Mouse (Mus musculus) limb, embryonic 11.5 days (tissue): ENCODE data around the gene AI854703. TPM values are rescaled to one million over a fixed set of nuclear protein-coding genes. Genes with fewer than 3 reads are reported as not detected.

Experiments used
- ATAC-seq: fragments of 200-750 bp; cut with Nextera tagmentation; 2 replicates; pipeline ENCODE4 v1.8.0; 2017; ENCODE audit warnings: low read depth; ENCODE audit not compliant: insufficient number of reproducible peaks, low FRiP score, low TSS enrichment
- DNase-seq: peaks from one replicate; pipeline ENCODE4 v3.0.0-alpha.2; 2015; ENCODE audit warnings: low spot score
- H3K27ac ChIP-seq: fragments of 300-500 bp; sonication (generic); replicated peaks from 2 replicates; pipeline ENCODE4 v1.5.1; 2014; ENCODE audit warnings: low read depth, mild to moderate bottlenecking, low read length
- H3K27me3 ChIP-seq: fragments of 300-500 bp; sonication (generic); 2 replicates; pipeline ENCODE4 v1.6.1; 2014; ENCODE audit warnings: mild to moderate bottlenecking, low read length, mixed read lengths; ENCODE audit not compliant: control insufficient read depth, insufficient read depth
- H3K36me3 ChIP-seq: fragments of 300-500 bp; sonication (generic); 2 replicates; pipeline ENCODE4 v1.6.1; 2014; ENCODE audit warnings: mild to moderate bottlenecking, low read length, moderate library complexity, mixed read lengths; ENCODE audit not compliant: control insufficient read depth, insufficient read depth
- H3K4me1 ChIP-seq: fragments of 300-500 bp; sonication (generic); 2 replicates; pipeline ENCODE4 v1.6.1; 2014; ENCODE audit warnings: low read length, mixed read lengths; ENCODE audit not compliant: control insufficient read depth, insufficient read depth
- H3K4me2 ChIP-seq: fragments of 300-500 bp; sonication (generic); 2 replicates; pipeline ENCODE4 v1.6.1; 2014; ENCODE audit warnings: low read depth, mild to moderate bottlenecking, moderate library complexity; ENCODE audit not compliant: severe bottlenecking
- H3K4me3 ChIP-seq: fragments of 300-500 bp; sonication (generic); 2 replicates; pipeline ENCODE4 v1.5.1; 2014; ENCODE audit warnings: low read depth, low read length
- H3K9ac ChIP-seq: fragments of 300-500 bp; sonication (generic); 2 replicates; pipeline ENCODE4 v1.6.1; 2014; ENCODE audit warnings: mild to moderate bottlenecking, low read length
- H3K9me3 ChIP-seq: fragments of 300-500 bp; sonication (generic); 2 replicates; pipeline ENCODE4 v1.6.1; 2016; ENCODE audit warnings: low read length; ENCODE audit not compliant: control insufficient read depth
- WGBS: fragments of 180-500 bp; shearing (Covaris S2); extraction: QIAGEN DNeasy Blood & Tissue Kit; methylation state at CpG from one replicate; pipeline ENCODE4 v1.1.7; 2014; 5-methylcytosine and 5-hydroxymethylcytosine counted together
- polyA plus RNA-seq: library from polyadenylated mRNA; unstranded; fragments of >200 nt; fragmentation: Nextera tagmentation; extraction: Ambion mirVana; gene quantifications from 2 replicates; pipeline ENCODE4 v1.2.1, GENCODE M21; 2014

AI854703 gene
- 0.71 and 0.83 TPM in 2 replicates for polyA plus RNA-seq

- peak within 1 kb of the TSS; percentile 46 for H3K4me3 ChIP-seq
- H3K27ac ChIP-seq = no peak within 1 kb of the TSS
- H3K36me3 ChIP-seq = no peaks in the 10 kb centered on the region
- 30% methylated on average over 8 of the region's 8 CpGs for WGBS
- ATAC-seq (no peak), DNase-seq (no peak)
- peak within 1 kb of the TSS; percentile 47; the same call in 1 of the 2 replicates for H3K9ac ChIP-seq
- H3K9me3 ChIP-seq = no peaks in the 10 kb centered on the region
- H3K27me3 ChIP-seq = peaks cover 26% of the 10 kb centered on the region
- H3K4me1 ChIP-seq = peaks cover 5% of the 10 kb centered on the region
- H3K4me2 ChIP-seq = peak within 1 kb of the TSS; percentile 77
Observed at GRCm38 (mm10) chr6:48626464-48626863, at the start of gene AI854703. Gene AI854703 (plus strand): TSS chr6:48626764.

DNA sequence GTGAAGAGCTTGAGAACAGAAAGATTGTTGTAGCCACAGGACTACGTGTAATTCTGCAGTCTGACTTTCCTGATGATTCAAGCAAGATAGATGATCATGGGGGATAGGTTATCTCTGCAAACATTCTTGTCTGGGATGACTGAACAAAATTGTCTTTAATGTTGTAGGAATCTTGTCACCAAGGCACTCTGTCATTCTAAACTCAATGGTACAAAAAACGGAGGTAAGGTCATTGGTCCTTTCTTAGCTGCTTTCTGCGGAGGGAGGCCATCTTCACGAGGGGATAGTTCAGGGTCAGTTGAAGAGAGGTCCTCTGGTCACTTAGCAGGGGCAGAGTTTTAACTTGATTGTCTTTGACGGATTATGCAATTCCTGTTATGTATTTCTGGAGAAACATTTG, 47.8 kb upstream of the AI854703 start:
- Histone ChIP-seq H3K4me2 (no peak overlapping the region), H3K27ac (no peak overlapping the region), H3K9me3 (no peaks in the 10 kb centered on the region), H3K4me1 (no peaks in the 10 kb centered on the region), H3K36me3 (no peaks in the 10 kb centered on the region), H3K27me3 (no peaks in the 10 kb centered on the region), H3K9ac (no peak overlapping the region), H3K4me3 (no peak overlapping the region)
- ATAC-seq (no peak), DNase-seq (no peak)
- WGBS = 47% methylated on average over 5 of the region's 5 CpGs

DNA sequence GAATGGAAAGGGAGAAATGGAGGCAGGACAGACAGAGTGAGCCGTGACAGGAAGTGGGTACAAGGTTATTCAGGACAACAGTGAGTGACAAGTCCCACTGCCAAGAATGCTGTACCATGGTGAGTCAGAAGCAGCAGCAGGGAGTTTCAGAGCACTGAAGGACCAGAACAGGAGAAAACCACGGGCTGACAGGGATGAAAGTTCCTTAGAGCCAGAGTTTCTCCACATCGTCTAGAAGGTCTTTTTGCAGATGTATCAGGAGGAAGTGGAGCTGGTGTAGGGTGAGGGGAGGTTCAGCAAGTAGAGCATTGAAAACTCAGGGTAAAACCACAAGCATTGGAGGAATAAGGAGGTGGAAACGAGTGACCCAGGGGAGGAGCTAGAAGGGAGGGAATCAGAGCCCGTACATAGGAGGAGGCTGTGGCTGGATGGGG, 47.3 kb upstream of the AI854703 start:
- no peak overlapping the region for H3K27ac ChIP-seq
- H3K9me3 ChIP-seq = no peaks in the 10 kb centered on the region
- ATAC-seq = no peak

GRCm38 (mm10) chr6:48581257-48581656, 45.3 kb upstream of the AI854703 start:
- DNase-seq = no peak
- Histone ChIP-seq H3K27me3 (no peaks in the 10 kb centered on the region), H3K27ac (no peak overlapping the region), H3K36me3 (no peaks in the 10 kb centered on the region), H3K4me3 (no peak overlapping the region), H3K4me1 (no peaks in the 10 kb centered on the region), H3K9me3 (no peaks in the 10 kb centered on the region), H3K4me2 (no peak overlapping the region), H3K9ac (no peak overlapping the region)
- WGBS = 54% methylated on average over 3 of the region's 3 CpGs
- no peak for ATAC-seq

More for the DNA sequence above, 47.3 kb upstream of the AI854703 start:
- no peak overlapping the region for H3K4me3 ChIP-seq
- no peak overlapping the region for H3K4me2 ChIP-seq
- H3K4me1 ChIP-seq = no peaks in the 10 kb centered on the region
- no peak overlapping the region for H3K9ac ChIP-seq
- DNase-seq = no peak
- H3K27me3 ChIP-seq = no peaks in the 10 kb centered on the region
- WGBS = 39% methylated on average over 5 of the region's 5 CpGs
- no peaks in the 10 kb centered on the region for H3K36me3 ChIP-seq

GRCm38 (mm10) chr6:48582037-48582436, 44.5 kb upstream of the AI854703 start:
- no peak for ATAC-seq
- no peaks in the 10 kb centered on the region for H3K27me3 ChIP-seq
- DNase-seq = peak; percentile 50
- no peak overlapping the region for H3K27ac ChIP-seq
- H3K4me2 ChIP-seq = no peak overlapping the region
- no peaks in the 10 kb centered on the region for H3K36me3 ChIP-seq
- 75% methylated on average over 3 of the region's 3 CpGs for WGBS
- no peaks in the 10 kb centered on the region for H3K4me1 ChIP-seq
- no peak overlapping the region for H3K4me3 ChIP-seq
- no peaks in the 10 kb centered on the region for H3K9me3 ChIP-seq
- H3K9ac ChIP-seq = no peak overlapping the region

GRCm38 (mm10) chr6:48589194-48589750, 37.3 kb upstream of the AI854703 start, which contains the start of gene Gm45021:
Gene Gm45021 (plus strand): TSS chr6:48589610.
- Histone ChIP-seq H3K4me1 (peaks cover 2% of the 10 kb centered on the region; the same call in 1 of the 2 replicates), H3K9ac (no peak within 1 kb of the TSS; the same call in 1 of the 2 replicates), H3K4me2 (no peak within 1 kb of the TSS), H3K36me3 (no peaks in the 10 kb centered on the region), H3K27ac (no peak within 1 kb of the TSS), H3K9me3 (no peaks in the 10 kb centered on the region), H3K4me3 (no peak within 1 kb of the TSS), H3K27me3 (no peaks in the 10 kb centered on the region)
- ATAC-seq = no peak
- no peak for DNase-seq
- 43% methylated on average over 6 of the region's 6 CpGs for WGBS

DNA sequence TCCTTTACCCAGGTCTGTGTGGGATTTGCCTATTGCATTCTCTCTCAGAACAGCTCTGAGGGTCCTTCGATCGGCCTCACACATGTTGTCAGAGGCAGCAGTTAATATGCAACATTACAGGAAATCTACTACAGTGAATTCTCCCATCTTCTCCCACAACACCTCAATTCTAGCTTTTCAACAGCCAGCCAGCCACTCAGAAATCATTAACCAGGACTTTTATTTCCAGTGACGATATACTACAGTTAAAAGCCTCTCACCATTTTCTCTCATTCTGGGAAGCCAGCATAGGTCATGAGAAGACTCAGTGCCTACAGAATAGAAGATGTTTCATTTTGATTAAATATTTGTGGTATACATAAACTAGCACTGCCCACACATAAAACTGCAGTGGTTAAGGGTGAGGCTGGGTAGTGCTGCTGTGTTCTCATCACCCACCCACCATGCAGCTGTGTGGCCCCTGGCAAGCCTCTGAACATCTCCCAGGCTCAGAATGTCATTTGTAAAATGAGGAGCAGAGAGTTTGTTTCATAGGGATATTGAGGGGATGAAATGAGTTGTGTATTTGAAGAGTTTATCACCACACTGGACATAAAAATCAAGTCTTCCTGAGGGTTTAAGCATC, 35.2 kb upstream of the AI854703 start:
- 97% methylated on average over 3 of the region's 3 CpGs for WGBS
- ATAC-seq = no peak
- Histone ChIP-seq H3K9me3 (peaks cover 4% of the 10 kb centered on the region), H3K36me3 (peaks cover 6% of the 10 kb centered on the region), H3K27ac (no peak overlapping the region), H3K4me3 (no peak overlapping the region), H3K4me2 (no peak overlapping the region), H3K27me3 (no peaks in the 10 kb centered on the region), H3K4me1 (peaks cover 12% of the 10 kb centered on the region), H3K9ac (no peak overlapping the region)
- DNase-seq = no peak

DNA sequence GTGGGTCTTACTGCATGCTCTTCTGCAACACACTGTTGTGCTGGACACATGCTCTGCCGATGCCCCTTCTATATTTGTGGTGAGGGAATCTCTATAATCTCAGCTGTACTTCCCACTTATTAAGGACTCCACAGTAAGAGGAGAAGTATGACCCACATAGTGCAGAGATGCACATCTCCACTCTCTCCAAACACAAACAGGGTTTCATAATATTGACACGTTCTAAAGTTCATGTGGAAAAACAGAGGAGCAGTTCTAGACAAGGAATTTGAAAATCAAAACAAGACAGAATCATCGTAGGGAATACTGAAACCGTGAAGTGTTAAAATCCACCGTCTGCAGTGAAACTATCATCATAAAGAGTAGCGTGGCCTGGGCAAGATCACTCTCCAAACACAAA, 34.7 kb upstream of the AI854703 start:
- DNase-seq = no peak
- Histone ChIP-seq H3K4me2 (no peak overlapping the region), H3K4me3 (no peak overlapping the region), H3K27me3 (no peaks in the 10 kb centered on the region), H3K9ac (no peak overlapping the region), H3K36me3 (peaks cover 12% of the 10 kb centered on the region), H3K27ac (no peak overlapping the region), H3K4me1 (peaks cover 12% of the 10 kb centered on the region), H3K9me3 (peaks cover 9% of the 10 kb centered on the region)
- WGBS = 90% methylated on average over 6 of the region's 6 CpGs
- ATAC-seq = no peak
